Mouse (Mus musculus): ENCODE measurements at regions not wholly inside any gene's neighbourhood (a gene's known extent, or its start where the extent isn't known, plus 50 kb on each side); places are given as distances from the start of the nearest gene placed in this dataset.

GRCm38 (mm10) chr11:8148485-8148825 lies 515.9 kb downstream of the Tns3 start:
- Histone ChIP-seq H3K4me3 (ENCODE audit: low read depth, low read length) (no peak overlapping the region), H3K9ac (ENCODE audit: low read depth, low read length) (no peak overlapping the region), H3K27ac (ENCODE audit: low read depth, low read length) (no peak overlapping the region), H3K4me2 (replicated peaks; ENCODE audit: low read depth) (no peak overlapping the region), H3K4me1 (replicated peaks; ENCODE audit: control insufficient read depth, insufficient read depth, low read length) (no peaks in the 10 kb centered on the region), H3K9me3 (ENCODE audit: control insufficient read depth) (no peaks in the 10 kb centered on the region), H3K27me3 (replicated peaks; ENCODE audit: control insufficient read depth, insufficient read depth, low read length) (no peaks in the 10 kb centered on the region), H3K36me3 (ENCODE audit: control insufficient read depth, insufficient read depth) (no peaks in the 10 kb centered on the region)
- TF ChIP-seq CTCF (IDR thresholded peaks at IDR 0.05; ENCODE audit: low read depth): no peak
- no peak for ATAC-seq
- WGBS: 89% methylated on average over 5 of the region's 5 CpGs

- H3K9ac ChIP-seq (ENCODE audit: low read depth, low read length): no peak overlapping the region
- H3K4me3 ChIP-seq (ENCODE audit: low read depth, low read length): no peak overlapping the region
- H3K36me3 ChIP-seq (ENCODE audit: control insufficient read depth, insufficient read depth): no peaks in the 10 kb centered on the region
- 72% methylated on average over 6 of the region's 6 CpGs for WGBS
- no peak for ATAC-seq
- no peak overlapping the region for H3K27ac ChIP-seq (ENCODE audit: low read depth, low read length)
- H3K4me1 ChIP-seq (replicated peaks; ENCODE audit: control insufficient read depth, insufficient read depth, low read length): no peaks in the 10 kb centered on the region
- no peaks in the 10 kb centered on the region for H3K27me3 ChIP-seq (replicated peaks; ENCODE audit: control insufficient read depth, insufficient read depth, low read length)
- no peaks in the 10 kb centered on the region for H3K9me3 ChIP-seq (ENCODE audit: control insufficient read depth)
- no peak overlapping the region for H3K4me2 ChIP-seq (replicated peaks; ENCODE audit: low read depth)
- no peak for TF ChIP-seq CTCF (IDR thresholded peaks at IDR 0.05; ENCODE audit: low read depth)
Measured at GRCm38 (mm10) chr11:8147790-8148484, 516.4 kb downstream of the Tns3 start.

- Histone ChIP-seq H3K36me3 (ENCODE audit: control insufficient read depth, insufficient read depth) (no peaks in the 10 kb centered on the region), H3K27me3 (replicated peaks; ENCODE audit: control insufficient read depth, insufficient read depth, low read length) (no peaks in the 10 kb centered on the region), H3K9me3 (ENCODE audit: control insufficient read depth) (no peaks in the 10 kb centered on the region), H3K4me1 (replicated peaks; ENCODE audit: control insufficient read depth, insufficient read depth, low read length) (no peaks in the 10 kb centered on the region), H3K4me3 (ENCODE audit: low read depth, low read length) (no peak overlapping the region), H3K27ac (ENCODE audit: low read depth, low read length) (no peak overlapping the region), H3K9ac (ENCODE audit: low read depth, low read length) (no peak overlapping the region), H3K4me2 (replicated peaks; ENCODE audit: low read depth) (no peak overlapping the region)
- TF ChIP-seq CTCF (IDR thresholded peaks at IDR 0.05; ENCODE audit: low read depth): peak; percentile 73
- ATAC-seq: no peak
- WGBS: 30% methylated on average over 4 of the region's 4 CpGs
Measured at GRCm38 (mm10) chr11:8137366-8137765, 527.0 kb downstream of the Tns3 start.

GRCm38 (mm10) chr11:8136666-8137065 lies 527.7 kb downstream of the Tns3 start:
- Histone ChIP-seq H3K4me1 (replicated peaks; ENCODE audit: control insufficient read depth, insufficient read depth, low read length) (no peaks in the 10 kb centered on the region), H3K9me3 (ENCODE audit: control insufficient read depth) (no peaks in the 10 kb centered on the region), H3K36me3 (ENCODE audit: control insufficient read depth, insufficient read depth) (no peaks in the 10 kb centered on the region), H3K27ac (ENCODE audit: low read depth, low read length) (no peak overlapping the region), H3K27me3 (replicated peaks; ENCODE audit: control insufficient read depth, insufficient read depth, low read length) (no peaks in the 10 kb centered on the region), H3K9ac (ENCODE audit: low read depth, low read length) (no peak overlapping the region), H3K4me3 (ENCODE audit: low read depth, low read length) (no peak overlapping the region), H3K4me2 (replicated peaks; ENCODE audit: low read depth) (no peak overlapping the region)
- WGBS: 76% methylated on average over 4 of the region's 4 CpGs
- TF ChIP-seq CTCF (IDR thresholded peaks at IDR 0.05; ENCODE audit: low read depth): no peak
- no peak for ATAC-seq

- WGBS: 75% methylated on average over 2 of the region's 2 CpGs
- no peaks in the 10 kb centered on the region for H3K4me1 ChIP-seq (replicated peaks; ENCODE audit: control insufficient read depth, insufficient read depth, low read length)
- H3K4me2 ChIP-seq (replicated peaks; ENCODE audit: low read depth): no peak overlapping the region
- no peak overlapping the region for H3K4me3 ChIP-seq (ENCODE audit: low read depth, low read length)
- ATAC-seq: no peak
- H3K9ac ChIP-seq (ENCODE audit: low read depth, low read length): no peak overlapping the region
- no peak overlapping the region for H3K27ac ChIP-seq (ENCODE audit: low read depth, low read length)
- H3K27me3 ChIP-seq (replicated peaks; ENCODE audit: control insufficient read depth, insufficient read depth, low read length): no peaks in the 10 kb centered on the region
- H3K9me3 ChIP-seq (ENCODE audit: control insufficient read depth): no peaks in the 10 kb centered on the region
- H3K36me3 ChIP-seq (ENCODE audit: control insufficient read depth, insufficient read depth): no peaks in the 10 kb centered on the region
- no peak for TF ChIP-seq CTCF (IDR thresholded peaks at IDR 0.05; ENCODE audit: low read depth)
Measured at GRCm38 (mm10) chr11:8109286-8109685, 555.0 kb downstream of the Tns3 start.

GRCm38 (mm10) chr11:8101091-8101490 lies 563.2 kb downstream of the Tns3 start:
- 80% methylated on average over 7 of the region's 7 CpGs for WGBS
- no peak for ATAC-seq
- no peak overlapping the region for H3K4me2 ChIP-seq (replicated peaks; ENCODE audit: low read depth)
- H3K9me3 ChIP-seq (ENCODE audit: control insufficient read depth): no peaks in the 10 kb centered on the region
- no peaks in the 10 kb centered on the region for H3K36me3 ChIP-seq (ENCODE audit: control insufficient read depth, insufficient read depth)
- H3K9ac ChIP-seq (ENCODE audit: low read depth, low read length): no peak overlapping the region
- no peak for TF ChIP-seq CTCF (IDR thresholded peaks at IDR 0.05; ENCODE audit: low read depth)
- no peak overlapping the region for H3K27ac ChIP-seq (ENCODE audit: low read depth, low read length)
- H3K4me1 ChIP-seq (replicated peaks; ENCODE audit: control insufficient read depth, insufficient read depth, low read length): no peaks in the 10 kb centered on the region
- no peak overlapping the region for H3K4me3 ChIP-seq (ENCODE audit: low read depth, low read length)
- H3K27me3 ChIP-seq (replicated peaks; ENCODE audit: control insufficient read depth, insufficient read depth, low read length): no peaks in the 10 kb centered on the region

- no peaks in the 10 kb centered on the region for H3K9me3 ChIP-seq (ENCODE audit: control insufficient read depth)
- no peaks in the 10 kb centered on the region for H3K4me1 ChIP-seq (replicated peaks; ENCODE audit: control insufficient read depth, insufficient read depth, low read length)
- WGBS: 87% methylated on average over 2 of the region's 2 CpGs
- H3K36me3 ChIP-seq (ENCODE audit: control insufficient read depth, insufficient read depth): no peaks in the 10 kb centered on the region
- H3K9ac ChIP-seq (ENCODE audit: low read depth, low read length): no peak overlapping the region
- H3K27me3 ChIP-seq (replicated peaks; ENCODE audit: control insufficient read depth, insufficient read depth, low read length): no peaks in the 10 kb centered on the region
- no peak overlapping the region for H3K27ac ChIP-seq (ENCODE audit: low read depth, low read length)
- no peak for ATAC-seq
- no peak overlapping the region for H3K4me3 ChIP-seq (ENCODE audit: low read depth, low read length)
- no peak for TF ChIP-seq CTCF (IDR thresholded peaks at IDR 0.05; ENCODE audit: low read depth)
- H3K4me2 ChIP-seq (replicated peaks; ENCODE audit: low read depth): no peak overlapping the region
Measured at GRCm38 (mm10) chr11:8084328-8084727, 580.0 kb downstream of the Tns3 start.

Measured in intestine, postnatal 0 days (tissue).